11 mouse cellular contexts compared by ENCODE assay signal in genomic region chr9:121690200-121690651, GRCm38 (mm10). TPM values are rescaled to one million over a fixed set of nuclear protein-coding genes. Genes with fewer than 3 reads are reported as not detected.
DNase-seq lines count a peak whose midpoint lies in the region; ATAC-seq lines count a peak whose summit lies in the region.
"Had no signal": no experiment of that assay in that cellular context is flagged by ENCODE, and none has a peak within 500 bp of the region (broad histone marks: within the 10 kb centered on the region; RNA-seq: fewer than 3 reads in every experiment).

No protein-coding gene starts in this region.

- 80% methylated on average over 15 of the region's 15 CpGs for WGBS in forebrain, embryonic 11.5 days
- WGBS in forebrain, embryonic 10.5 days: 88% methylated on average over 15 of the region's 15 CpGs
- WGBS in hindbrain, embryonic 15.5 days: 14% methylated on average over 15 of the region's 15 CpGs
- WGBS in midbrain, embryonic 12.5 days: 48% methylated on average over 15 of the region's 15 CpGs

- ATAC-seq in forebrain, embryonic 11.5 days (replicated peaks; ENCODE audit: low FRiP score): peak; percentile 64
- ATAC-seq in hindbrain, embryonic 15.5 days (ENCODE audit: low FRiP score, low read depth): peak; percentile 92
- peak; percentile 87 for ATAC-seq in midbrain, embryonic 12.5 days (ENCODE audit: low FRiP score, low read depth)
- ATAC-seq: Patski had no signal

- no peaks in the 10 kb centered on the region for H3K9me3 ChIP-seq in forebrain, embryonic 11.5 days (ENCODE audit: control insufficient read depth, low read length)
- H3K9me3 ChIP-seq in forebrain, embryonic 10.5 days: no peaks in the 10 kb centered on the region
- H3K9me3 ChIP-seq in hindbrain, embryonic 15.5 days: no peaks in the 10 kb centered on the region
- no peaks in the 10 kb centered on the region for H3K9me3 ChIP-seq in midbrain, embryonic 12.5 days
- H3K9me3 ChIP-seq: limb, embryonic 13.5 days had no signal

- peaks cover 4% of the 10 kb centered on the region for H3K36me3 ChIP-seq in forebrain, embryonic 11.5 days (ENCODE audit: control insufficient read depth, insufficient read depth, low read length)
- peaks cover 88% of the 10 kb centered on the region for H3K36me3 ChIP-seq in forebrain, embryonic 10.5 days (replicated peaks)
- peaks cover 38% of the 10 kb centered on the region for H3K36me3 ChIP-seq in hindbrain, embryonic 15.5 days
- H3K36me3 ChIP-seq in midbrain, embryonic 12.5 days: peaks cover 51% of the 10 kb centered on the region

- H3K4me2 ChIP-seq in forebrain, embryonic 11.5 days (ENCODE audit: low read depth, low read length, severe bottlenecking): no peak overlapping the region
- peak overlapping the region; percentile 47 for H3K4me2 ChIP-seq in hindbrain, embryonic 15.5 days
- peak overlapping the region; percentile 35 for H3K4me2 ChIP-seq in midbrain, embryonic 12.5 days (replicated peaks)
- H3K4me2 ChIP-seq: limb, embryonic 13.5 days had no signal

- peaks cover 5% of the 10 kb centered on the region; the same call in 1 of the 2 replicates for H3K4me1 ChIP-seq in forebrain, embryonic 11.5 days (replicated peaks; ENCODE audit: control insufficient read depth, insufficient read depth, low read length)
- H3K4me1 ChIP-seq in forebrain, embryonic 10.5 days: peaks cover 4% of the 10 kb centered on the region
- peaks cover 22% of the 10 kb centered on the region for H3K4me1 ChIP-seq in hindbrain, embryonic 15.5 days (replicated peaks)
- peaks cover 19% of the 10 kb centered on the region for H3K4me1 ChIP-seq in midbrain, embryonic 12.5 days
- H3K4me1 ChIP-seq: limb, embryonic 13.5 days had no signal

- intact Hi-C loops in gastrocnemius, postnatal 14 days (cut with DNase I; ENCODE audit: low total_unique reads): no loop called here

- DNase-seq in forebrain, embryonic 11.5 days (ENCODE audit: low spot score): no peak
- no peak for DNase-seq in forebrain, embryonic 10.5 days (ENCODE audit: extremely low spot score, low spot score)
- peak; percentile 32 for DNase-seq in right cerebral cortex, postnatal 25 days
- DNase-seq in gastrocnemius, postnatal 14 days: no peak
- DNase-seq in adrenal gland, postnatal 4 days (ENCODE audit: low spot score in 2 of 2): no peak
- DNase-seq in natural killer cell, adult 2 months (ENCODE audit: low spot score in 2 of 2): no peak

- H3K27ac ChIP-seq in forebrain, embryonic 11.5 days (ENCODE audit: low read depth, low read length): no peak overlapping the region
- no peak overlapping the region for H3K27ac ChIP-seq in forebrain, embryonic 10.5 days
- H3K27ac ChIP-seq in hindbrain, embryonic 15.5 days (replicated peaks): peak overlapping the region; percentile 85
- H3K27ac ChIP-seq in midbrain, embryonic 12.5 days (replicated peaks): peak overlapping the region; percentile 75
- H3K27ac ChIP-seq: limb, embryonic 13.5 days; macrophage had no signal

- no peak overlapping the region for H3K4me3 ChIP-seq in forebrain, embryonic 11.5 days (ENCODE audit: low read depth, low read length)
- H3K4me3 ChIP-seq in forebrain, embryonic 10.5 days: no peak overlapping the region
- peak overlapping the region; percentile 23 for H3K4me3 ChIP-seq in hindbrain, embryonic 15.5 days
- 0 out of 2 replicates have a peak overlapping the region, but pooled peaks have one; percentile 9 for H3K4me3 ChIP-seq in midbrain, embryonic 12.5 days
- H3K4me3 ChIP-seq: limb, embryonic 13.5 days had no signal

- H3K9ac ChIP-seq in forebrain, embryonic 11.5 days (ENCODE audit: low read length): no peak overlapping the region
- H3K9ac ChIP-seq in hindbrain, embryonic 15.5 days: no peak overlapping the region
- no peak overlapping the region for H3K9ac ChIP-seq in midbrain, embryonic 12.5 days (replicated peaks)
- H3K9ac ChIP-seq: limb, embryonic 13.5 days had no signal

- no peaks in the 10 kb centered on the region for H3K27me3 ChIP-seq in forebrain, embryonic 11.5 days (ENCODE audit: control insufficient read depth, insufficient read depth, low read length)
- no peaks in the 10 kb centered on the region for H3K27me3 ChIP-seq in forebrain, embryonic 10.5 days (ENCODE audit: poor library complexity, severe bottlenecking)
- H3K27me3 ChIP-seq in hindbrain, embryonic 15.5 days: no peaks in the 10 kb centered on the region
- H3K27me3 ChIP-seq in midbrain, embryonic 12.5 days: no peaks in the 10 kb centered on the region
- H3K27me3 ChIP-seq: limb, embryonic 13.5 days; Patski had no signal

RNA-seq across cellular contexts. Expression of gene Sec22c, which starts 15.1 kb away (rescaled TPM):
- 17.5 and 19.6 TPM in 2 replicates for polyA plus RNA-seq in forebrain, embryonic 11.5 days (2014; fragmentation: Nextera tagmentation; extraction: Ambion mirVana)
- 15.3 and 18.6 TPM in 2 replicates for polyA plus RNA-seq in forebrain, embryonic 10.5 days (2016; fragmentation: Nextera tagmentation; extraction: Ambion mirVana)
- 30.3 and 32.8 TPM in 2 replicates for polyA plus RNA-seq in hindbrain, embryonic 15.5 days (2015; fragmentation: Nextera tagmentation; extraction: Ambion mirVana)
- 25.9 and 29.5 TPM in 2 replicates for polyA plus RNA-seq in midbrain, embryonic 12.5 days (2016; fragmentation: Nextera tagmentation; extraction: Ambion mirVana)
- total RNA-seq in gastrocnemius, postnatal 14 days (2021): 1 to 10 TPM; 3.1 to 6.1 TPM
- total RNA-seq in adrenal gland, postnatal 4 days (2021): 1 to 10 TPM; 6.0 to 8.8 TPM

RNA-seq across cellular contexts. Expression of gene Ss18l2, which starts 19.9 kb away (rescaled TPM):
- 90.3 and 94.3 TPM in 2 replicates for polyA plus RNA-seq in forebrain, embryonic 11.5 days (2014; fragmentation: Nextera tagmentation; extraction: Ambion mirVana)
- 85.3 and 87.5 TPM in 2 replicates for polyA plus RNA-seq in forebrain, embryonic 10.5 days (2016; fragmentation: Nextera tagmentation; extraction: Ambion mirVana)
- polyA plus RNA-seq in hindbrain, embryonic 15.5 days (2015; fragmentation: Nextera tagmentation; extraction: Ambion mirVana): 168 and 174 TPM in 2 replicates
- polyA plus RNA-seq in midbrain, embryonic 12.5 days (2016; fragmentation: Nextera tagmentation; extraction: Ambion mirVana): 107 TPM in 2 replicates
- total RNA-seq in gastrocnemius, postnatal 14 days (2021): 10 to 100 TPM; 89.3 to 93.6 TPM
- 10 to 100 TPM; 52.6 to 52.8 TPM for total RNA-seq in adrenal gland, postnatal 4 days (2021)

RNA-seq across cellular contexts. Expression of gene Nktr, which starts 28.7 kb away (rescaled TPM):
- 61.6 and 67.5 TPM in 2 replicates for polyA plus RNA-seq in forebrain, embryonic 11.5 days (2014; fragmentation: Nextera tagmentation; extraction: Ambion mirVana)
- 52.9 and 60.5 TPM in 2 replicates for polyA plus RNA-seq in forebrain, embryonic 10.5 days (2016; fragmentation: Nextera tagmentation; extraction: Ambion mirVana)
- 45.0 and 53.8 TPM in 2 replicates for polyA plus RNA-seq in hindbrain, embryonic 15.5 days (2015; fragmentation: Nextera tagmentation; extraction: Ambion mirVana)
- 73.6 and 75.3 TPM in 2 replicates for polyA plus RNA-seq in midbrain, embryonic 12.5 days (2016; fragmentation: Nextera tagmentation; extraction: Ambion mirVana)
- total RNA-seq in gastrocnemius, postnatal 14 days (2021): 10 to 100 TPM; 24.2 to 29.9 TPM
- 100 to 1,000 TPM; 102 to 124 TPM for total RNA-seq in adrenal gland, postnatal 4 days (2021)

RNA-seq across cellular contexts. Expression of gene Vipr1, which starts 47.7 kb away (rescaled TPM):
- polyA plus RNA-seq in forebrain, embryonic 11.5 days (2014; fragmentation: Nextera tagmentation; extraction: Ambion mirVana): 0.59 and 0.76 TPM in 2 replicates
- 0.27 and 0.33 TPM in 2 replicates for polyA plus RNA-seq in forebrain, embryonic 10.5 days (2016; fragmentation: Nextera tagmentation; extraction: Ambion mirVana)
- 0.30 and 0.43 TPM in 2 replicates for polyA plus RNA-seq in hindbrain, embryonic 15.5 days (2015; fragmentation: Nextera tagmentation; extraction: Ambion mirVana)
- polyA plus RNA-seq in midbrain, embryonic 12.5 days (2016; fragmentation: Nextera tagmentation; extraction: Ambion mirVana): 0.18 and 0.26 TPM in 2 replicates
- total RNA-seq in gastrocnemius, postnatal 14 days (2021): 1 to 10 TPM; 1.1 to 1.2 TPM
- total RNA-seq in adrenal gland, postnatal 4 days (2021): 1 to 10 TPM in 1 of 2 experiments, under 1 TPM in 1; 0.64 to 1.7 TPM
- polyA plus RNA-seq: Patski had no signal

RNA-seq across cellular contexts. Expression of gene Lyzl4, which starts 48.3 kb away (rescaled TPM):
- not detected in 2 replicates for polyA plus RNA-seq in forebrain, embryonic 11.5 days (2014; fragmentation: Nextera tagmentation; extraction: Ambion mirVana)
- polyA plus RNA-seq in forebrain, embryonic 10.5 days (2016; fragmentation: Nextera tagmentation; extraction: Ambion mirVana): not detected in 2 replicates
- 0.26 TPM in 1 of 2 replicates, not detected in the other for polyA plus RNA-seq in hindbrain, embryonic 15.5 days (2015; fragmentation: Nextera tagmentation; extraction: Ambion mirVana)
- not detected in 2 replicates for polyA plus RNA-seq in midbrain, embryonic 12.5 days (2016; fragmentation: Nextera tagmentation; extraction: Ambion mirVana)
- under 1 TPM in 1 of 2 experiments, not detected in 1; 0.45 TPM for total RNA-seq in gastrocnemius, postnatal 14 days (2021)
- under 1 TPM in 1 of 2 experiments, not detected in 1; 0.31 TPM for total RNA-seq in adrenal gland, postnatal 4 days (2021)
- polyA plus RNA-seq: Patski had no signal

Comparison
In these comparisons a context has a peak if more than half of its experiments do, and no peak if none do; other contexts are left out.
1. H3K27ac ChIP-seq: peak in hindbrain, embryonic 15.5 days (single experiment) and midbrain, embryonic 12.5 days (single experiment); none in forebrain, embryonic 11.5 days (single experiment) and forebrain, embryonic 10.5 days (single experiment).
2. H3K4me3 ChIP-seq: peak in hindbrain, embryonic 15.5 days (single experiment) and midbrain, embryonic 12.5 days (single experiment); none in forebrain, embryonic 11.5 days (single experiment) and forebrain, embryonic 10.5 days (single experiment).
3. Peak in every context shown above with its lines, with median percentiles within 50 percentile points of each other: ATAC-seq.